Mouse (Mus musculus): ENCODE data around the gene Caprin2.
"Not testable (repeated sequence)": the region's sequence is repeated elsewhere in the genome, so short reads cannot be mapped to it uniquely, and the experiment has no call there.

Caprin2 gene

DNA sequence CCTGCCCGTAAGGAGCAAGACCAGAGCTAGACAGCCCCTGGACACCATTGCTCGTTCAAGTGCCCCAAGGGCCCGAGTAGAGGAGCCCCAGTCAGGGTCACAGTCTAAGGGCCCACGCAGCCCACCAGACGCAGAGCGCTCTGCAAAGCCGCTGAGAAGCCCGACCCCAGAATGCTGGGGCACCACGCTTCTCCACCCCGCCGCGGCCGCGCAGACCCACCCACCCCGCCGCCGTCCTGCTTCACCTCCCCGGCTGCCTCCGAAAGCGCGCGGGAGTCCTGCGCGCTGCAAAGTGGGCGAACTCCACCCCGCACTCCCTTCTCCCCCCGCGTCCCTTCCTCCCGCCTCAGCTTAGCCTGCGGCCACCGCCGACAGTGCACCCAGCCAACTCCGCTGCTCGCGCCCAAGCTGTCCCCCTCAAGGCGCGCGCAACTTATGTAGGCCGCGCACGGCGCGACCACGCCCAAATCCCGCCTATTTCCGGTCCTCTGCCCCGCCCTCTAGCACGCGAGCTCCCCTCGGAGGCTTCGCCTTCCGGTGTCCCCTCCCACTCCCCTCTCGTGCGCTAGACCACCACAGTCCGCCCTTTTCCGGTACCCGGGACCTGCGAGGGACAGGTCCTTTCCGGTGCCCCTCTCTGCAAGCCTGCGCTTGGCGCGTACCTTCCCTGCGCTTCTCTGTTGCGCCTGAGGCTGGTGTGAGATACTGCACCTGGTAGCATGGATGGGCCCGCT, at the start of gene Caprin2:
Caprin2 (minus strand) TSS at position 465 of the 734 bp plus-strand sequence.
- peak; percentile 96 to 97 for DNase-seq

DNA sequence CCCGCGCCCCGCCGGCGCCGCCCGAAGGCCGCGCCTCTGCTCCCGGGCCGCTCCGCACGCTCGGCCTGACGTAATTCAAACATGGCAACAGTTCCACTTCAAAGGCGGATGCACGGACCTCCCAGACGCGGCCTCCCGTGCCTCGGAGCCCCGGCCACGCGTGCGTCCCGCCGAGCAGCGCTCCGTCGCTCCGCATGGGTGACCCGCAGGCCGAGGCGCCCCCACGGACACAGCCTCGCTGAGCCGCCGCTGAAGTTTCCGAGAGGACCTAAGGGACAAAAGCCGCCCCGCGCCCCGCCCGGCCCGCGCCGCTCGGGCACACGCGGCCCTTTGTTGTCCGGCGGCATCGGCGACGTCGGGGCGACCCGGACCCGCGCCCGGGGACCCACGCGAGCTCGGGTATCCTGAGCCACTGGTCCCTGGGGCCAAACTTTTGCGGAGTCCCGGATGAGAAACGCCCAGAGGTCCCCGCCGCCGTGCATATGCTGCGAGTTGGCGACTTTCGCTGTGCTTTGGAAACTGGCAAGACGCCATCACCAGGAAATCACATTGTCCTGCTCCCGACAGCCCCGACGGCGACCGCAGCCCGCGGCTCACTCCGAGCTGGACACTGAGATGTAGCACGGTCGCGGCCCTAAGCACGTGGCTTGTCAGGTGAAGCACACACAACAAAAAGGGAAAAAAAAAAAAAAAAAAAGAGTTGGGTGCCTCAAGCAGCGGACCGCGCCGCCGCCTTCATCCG, 48.9 kb upstream of the Caprin2 start:
- peak; percentile 74 to 77 for DNase-seq

DNA sequence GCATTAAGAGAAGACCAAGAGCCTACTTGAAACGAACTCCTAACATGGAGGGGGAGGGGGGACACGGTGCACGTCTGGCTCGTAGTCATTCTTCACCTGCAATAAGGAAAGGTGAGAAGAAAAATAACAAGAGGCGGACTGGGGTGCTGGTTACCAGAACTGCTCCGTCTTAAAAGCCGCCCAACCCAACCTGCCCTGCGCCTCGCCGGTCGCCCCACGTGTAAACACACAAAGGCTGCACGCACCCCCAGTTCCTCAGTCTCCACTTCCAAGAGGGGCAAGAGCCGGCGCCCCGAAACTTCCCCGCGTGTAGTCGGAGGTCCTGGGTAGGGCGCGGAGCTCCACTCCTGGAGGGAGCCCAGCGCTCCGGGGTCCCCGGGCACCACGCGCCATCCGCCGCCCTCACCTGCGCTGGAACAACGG, 48.3 kb upstream of the Caprin2 start:
- no peak for DNase-seq

DNA sequence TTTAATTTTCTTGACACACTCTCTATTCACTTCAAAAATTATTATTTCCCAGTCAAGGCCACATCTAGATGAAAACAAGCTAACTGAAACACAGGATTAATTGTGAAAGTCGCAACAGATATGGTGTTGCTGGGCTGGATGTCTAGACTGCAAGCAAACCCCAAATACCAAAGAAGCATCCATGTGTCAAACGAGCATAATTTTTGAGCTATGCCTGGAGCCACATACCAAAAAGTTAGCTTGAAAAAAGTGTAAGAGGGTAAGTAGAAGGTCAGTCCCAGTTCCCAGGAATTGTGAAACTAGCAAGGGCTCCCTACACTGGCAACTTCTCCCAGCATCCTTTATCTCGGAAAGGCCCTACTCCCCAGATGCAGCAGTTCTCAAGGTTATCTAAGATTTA, 47.7 kb upstream of the Caprin2 start:
- DNase-seq: no peak

DNA sequence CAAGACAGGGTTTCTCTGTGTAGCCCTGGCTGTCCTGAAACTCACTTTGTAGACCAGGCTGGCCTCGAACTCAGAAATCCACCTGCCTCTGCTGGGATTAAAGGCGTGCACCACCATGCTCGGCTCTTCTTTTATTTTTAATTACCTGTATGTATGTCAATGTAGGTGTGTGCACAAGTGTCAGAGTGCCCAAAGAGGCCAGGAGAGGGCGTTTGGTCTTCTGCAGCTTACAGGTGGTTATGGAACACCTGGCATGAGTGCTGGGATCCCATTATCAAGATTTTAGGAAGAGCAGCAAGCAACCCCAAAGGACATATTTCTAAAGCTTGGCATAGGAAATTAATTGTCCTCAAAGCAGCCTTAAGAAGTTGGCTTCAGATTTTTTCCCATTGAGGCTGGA, 46.4 kb upstream of the Caprin2 start:
- no peak for DNase-seq

DNA sequence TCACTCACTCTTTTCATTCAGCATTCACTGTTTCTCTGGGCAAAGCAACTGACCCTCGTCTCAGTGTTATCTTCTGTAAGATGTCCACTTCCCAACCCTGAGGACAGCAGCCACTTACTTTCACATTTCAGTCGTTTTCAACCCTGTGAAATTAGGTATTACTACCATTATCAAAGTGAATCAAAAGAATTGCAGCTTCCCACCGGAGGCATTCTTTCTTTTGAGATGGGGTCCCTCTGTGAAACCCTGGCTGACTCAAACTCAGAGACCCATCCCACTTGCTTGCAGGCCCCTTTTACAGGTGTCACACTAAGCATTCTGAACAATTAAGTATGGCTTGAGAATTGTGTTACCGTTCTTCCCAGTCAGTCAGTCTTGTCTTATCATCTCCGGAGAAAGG, 45.8 kb upstream of the Caprin2 start:
- DNase-seq: no peak

DNA sequence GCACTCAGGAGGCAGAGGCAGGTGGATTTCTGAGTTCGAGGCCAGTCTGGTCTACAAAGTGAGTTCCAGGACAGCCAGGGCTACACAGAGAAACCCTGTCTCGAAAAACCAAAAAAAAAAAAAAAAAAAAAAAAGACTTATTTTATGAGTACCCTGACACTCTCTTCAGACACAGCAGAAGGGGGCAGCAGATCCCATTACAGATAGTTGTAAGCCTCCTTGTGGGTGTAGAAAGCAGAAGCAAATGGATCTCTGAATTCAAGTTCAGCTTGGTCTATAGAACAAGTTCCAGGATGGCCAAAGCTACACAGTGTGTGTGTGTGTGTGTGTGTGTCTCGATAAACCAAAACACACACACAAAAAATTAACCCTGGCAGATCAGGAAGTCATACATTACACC, 44.3 kb upstream of the Caprin2 start:
- DNase-seq: peak; percentile 51 to 59

DNA sequence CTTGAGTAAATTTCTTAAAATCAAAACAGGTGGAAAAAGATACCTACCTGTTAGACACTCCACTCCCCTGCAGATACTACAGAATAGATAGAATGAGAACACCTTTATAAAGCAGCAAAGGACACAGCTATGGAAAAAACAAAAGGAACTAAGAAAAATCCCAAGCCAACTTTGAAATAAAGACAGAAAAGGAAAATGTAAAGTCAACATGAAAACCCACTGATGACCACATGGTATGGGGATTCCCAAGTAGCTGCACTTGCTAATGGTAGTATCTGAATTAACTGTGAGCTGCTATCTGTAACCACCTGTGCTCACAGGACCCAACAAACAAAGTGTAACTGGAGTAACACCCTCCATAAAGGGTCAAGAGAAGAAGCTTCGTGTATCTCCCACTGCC, 41.7 kb upstream of the Caprin2 start:
- no peak for DNase-seq

DNA sequence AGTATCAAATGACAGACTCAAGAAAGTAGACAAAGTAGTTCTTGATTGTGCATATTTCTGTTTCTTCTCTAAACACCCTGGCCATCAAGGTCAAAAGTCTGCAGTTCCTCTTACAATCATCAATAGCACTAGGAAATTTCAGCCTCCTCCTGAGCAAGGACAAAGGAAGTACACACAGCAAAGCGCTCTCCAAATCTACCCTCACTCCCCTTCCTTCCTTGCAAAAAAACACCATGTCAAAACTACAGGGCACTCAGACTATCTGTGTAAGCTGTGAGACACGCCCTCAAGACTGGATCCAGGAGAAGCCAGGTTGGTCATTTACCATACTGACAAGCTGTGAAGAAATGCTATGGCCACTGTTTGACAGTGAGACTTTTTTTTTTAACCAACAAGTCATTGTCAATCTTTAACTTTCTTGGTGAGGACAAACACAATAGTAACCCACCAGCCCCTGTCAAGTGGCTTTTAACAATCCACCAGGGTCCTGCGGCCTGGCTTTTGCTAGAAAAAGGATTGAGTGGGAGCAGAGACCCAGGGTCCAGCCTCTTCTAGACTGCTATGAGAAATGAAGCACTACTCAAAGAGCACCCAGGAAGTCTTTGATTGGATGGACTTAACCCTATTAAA, 39.0 kb upstream of the Caprin2 start:
- no peak for DNase-seq

DNA sequence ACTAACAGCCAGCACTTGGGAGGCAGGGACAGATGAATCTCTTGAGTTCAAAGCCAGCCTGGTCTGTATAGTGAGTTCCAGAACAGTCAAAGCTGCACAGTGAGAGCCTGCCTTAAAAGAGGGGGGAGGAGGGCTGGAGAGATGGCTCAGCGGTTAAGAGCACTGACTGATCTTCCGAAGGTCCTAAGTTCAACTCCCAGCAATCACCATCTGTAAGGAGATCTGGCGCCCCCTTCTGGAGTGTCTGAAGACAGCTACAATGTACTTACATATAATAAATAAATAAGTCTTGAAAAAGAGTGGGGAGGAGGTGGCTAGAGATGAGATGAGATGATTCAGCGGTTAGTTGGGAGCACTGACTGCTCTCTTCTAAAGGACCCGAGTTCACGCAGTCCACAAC, 35.2 kb upstream of the Caprin2 start:
- DNase-seq: peak; percentile 53 to 55

DNA sequence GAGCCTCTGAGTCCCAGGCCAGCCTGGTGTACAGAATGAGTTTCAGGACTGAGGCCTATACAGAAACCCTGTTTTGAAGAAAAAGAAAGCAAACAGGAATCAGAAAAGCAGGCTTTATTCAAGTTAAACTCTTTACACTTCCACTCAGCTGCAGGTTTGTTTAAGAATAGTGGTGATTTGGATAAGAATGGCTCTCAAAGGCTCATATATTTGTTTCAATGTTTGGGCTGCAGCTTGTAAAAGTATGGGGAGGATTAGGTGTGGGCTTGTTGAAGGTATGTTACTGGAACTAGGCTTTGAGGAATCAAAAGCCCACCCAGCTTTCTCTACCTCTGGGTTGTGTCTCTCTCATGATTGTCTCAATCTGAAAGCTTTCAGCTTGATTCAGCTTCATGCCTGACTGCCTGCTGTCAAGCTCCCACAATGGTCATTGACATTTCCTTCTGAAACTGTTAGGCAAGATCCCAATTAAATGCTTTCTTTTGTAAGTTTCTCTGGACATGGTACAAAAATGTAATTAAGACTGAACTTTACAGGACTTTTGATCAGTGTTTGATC, 22.9 kb upstream of the Caprin2 start:
- DNase-seq: no peak

DNA sequence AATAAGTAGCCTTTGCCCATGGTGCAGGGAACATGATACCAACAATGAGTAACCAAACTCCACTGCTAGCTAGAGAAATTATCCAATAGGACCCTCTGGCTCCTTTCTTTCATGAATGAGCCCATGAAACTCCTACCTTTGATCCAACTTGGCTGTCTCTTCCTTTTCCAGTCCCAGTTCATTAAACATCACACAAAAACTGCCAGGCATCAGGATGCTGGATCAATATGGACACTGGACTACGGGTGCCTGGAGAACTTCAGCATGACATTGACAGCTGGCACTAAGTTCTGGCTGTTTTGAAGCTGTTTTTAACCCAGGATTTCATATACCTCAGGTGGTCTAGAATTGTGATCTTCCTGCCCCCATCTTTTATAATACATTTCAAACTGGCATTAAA, 21.6 kb upstream of the Caprin2 start:
- no peak for DNase-seq

DNA sequence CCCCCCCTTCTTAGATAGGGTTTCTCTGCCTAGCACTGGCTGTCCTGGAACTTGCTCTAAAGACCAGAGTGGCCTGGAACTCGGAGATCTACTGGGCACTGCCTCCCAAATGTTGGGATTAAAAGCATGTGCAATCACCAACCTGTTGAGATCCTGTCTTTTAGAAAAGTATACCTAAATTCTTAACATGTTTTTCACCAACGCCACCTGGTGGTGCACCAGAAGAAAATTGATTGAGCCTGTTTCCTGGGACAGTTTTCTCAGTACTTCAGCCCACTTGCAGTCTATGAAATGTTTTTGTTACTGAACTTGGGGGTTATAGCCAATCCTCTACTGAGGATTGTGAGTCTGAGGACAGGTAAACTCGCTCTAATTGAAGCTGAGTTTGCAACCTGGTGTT, 20.8 kb upstream of the Caprin2 start:
- DNase-seq: peak; percentile 41 to 45

DNA sequence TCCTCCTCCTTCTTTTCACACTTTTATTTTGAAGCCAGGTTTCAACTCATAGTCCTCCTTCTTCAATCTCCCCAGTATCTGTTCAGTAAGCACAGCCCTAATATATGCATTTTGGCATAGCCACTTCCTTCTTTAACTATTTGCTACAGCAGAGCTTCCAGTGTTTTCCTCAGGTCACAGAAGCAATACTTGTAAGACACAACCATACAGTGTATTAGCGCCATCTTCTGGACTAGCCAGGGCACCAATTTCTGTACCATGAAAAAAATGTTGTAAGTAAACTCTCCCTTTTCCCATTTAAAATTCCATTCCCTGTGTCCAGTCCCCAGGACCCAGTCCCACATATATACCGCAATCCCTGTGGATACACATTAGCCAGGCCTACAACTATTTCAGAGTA, 17.9 kb upstream of the Caprin2 start:
- DNase-seq: peak; percentile 59 to 65

DNA sequence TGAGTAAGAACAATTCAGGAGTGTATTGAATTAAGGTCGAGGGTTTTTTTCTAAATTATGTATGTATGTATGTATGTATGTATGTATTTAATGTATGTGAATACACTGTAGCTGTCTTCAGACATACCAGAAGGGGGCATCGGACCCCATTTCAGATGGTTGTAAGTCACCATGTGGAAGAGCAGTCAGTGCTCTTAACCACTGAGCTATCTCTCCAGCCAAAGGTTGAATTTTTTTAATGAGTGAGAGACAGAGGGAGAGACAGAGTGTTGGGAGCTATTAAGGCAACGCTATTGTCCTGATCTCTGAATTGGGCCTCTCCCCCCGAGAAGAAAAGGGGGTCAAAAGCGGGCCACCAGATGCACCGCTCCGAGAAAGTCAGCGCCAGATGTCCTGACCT, 15.9 kb upstream of the Caprin2 start:
- DNase-seq: not testable (repeated sequence)

DNA sequence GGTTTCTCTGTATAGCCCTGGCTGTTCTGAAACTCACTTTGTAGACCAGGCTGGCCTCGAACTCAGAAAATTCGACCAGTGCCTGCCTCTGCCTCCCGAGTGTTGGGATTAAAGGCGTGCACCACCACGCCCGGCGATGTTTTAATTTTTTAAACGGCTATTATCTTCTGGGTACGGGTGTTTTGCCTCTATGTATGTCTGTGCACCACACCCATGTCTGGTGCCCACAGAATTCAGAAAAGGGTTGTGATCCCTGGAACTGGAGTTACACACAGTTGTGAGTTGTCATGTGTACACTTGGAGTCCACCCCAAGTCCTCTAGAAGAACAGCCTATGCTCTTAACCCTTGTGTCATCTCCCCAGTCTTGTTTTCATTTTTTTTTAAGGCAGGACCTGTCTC, 10.9 kb upstream of the Caprin2 start:
- no peak for DNase-seq

DNA sequence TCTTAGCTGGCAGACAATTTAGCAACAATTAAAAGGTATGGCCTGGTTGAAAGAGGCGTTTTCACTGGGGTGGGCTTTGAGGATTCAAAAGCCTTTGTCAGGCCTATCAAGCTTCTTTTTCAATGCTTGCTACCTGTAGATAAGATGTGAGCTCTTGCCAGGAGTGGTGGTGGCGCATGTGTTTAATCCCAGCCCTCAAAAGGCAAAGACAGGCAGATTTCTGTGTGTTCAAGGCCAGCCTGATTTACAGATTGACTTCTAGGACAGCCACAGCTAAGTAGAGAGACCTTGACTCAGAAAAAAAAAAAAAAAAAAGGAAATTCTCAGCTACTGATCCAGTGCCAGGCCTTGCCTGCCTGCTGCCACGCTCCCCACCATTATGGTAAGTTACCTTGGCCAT, 6.7 kb upstream of the Caprin2 start:
- DNase-seq: no peak

DNA sequence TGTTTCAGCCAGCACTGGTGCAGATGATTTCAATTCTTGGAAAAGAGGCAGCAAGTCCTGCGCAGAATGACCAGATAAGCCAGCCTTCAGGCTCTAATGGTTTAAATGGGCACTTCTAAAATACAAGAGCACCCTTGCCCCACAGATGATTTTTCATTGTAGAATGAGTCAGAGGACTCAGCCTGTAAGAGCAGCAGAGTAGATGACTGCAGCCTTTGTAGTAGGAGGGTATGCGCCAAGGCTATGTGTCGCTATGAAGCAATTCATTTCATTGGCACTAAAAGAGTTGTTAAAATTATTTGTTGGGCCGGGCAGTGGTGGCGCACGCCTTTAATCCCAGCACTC, 442 bp upstream of the Caprin2 start:
- no peak for DNase-seq

DNA sequence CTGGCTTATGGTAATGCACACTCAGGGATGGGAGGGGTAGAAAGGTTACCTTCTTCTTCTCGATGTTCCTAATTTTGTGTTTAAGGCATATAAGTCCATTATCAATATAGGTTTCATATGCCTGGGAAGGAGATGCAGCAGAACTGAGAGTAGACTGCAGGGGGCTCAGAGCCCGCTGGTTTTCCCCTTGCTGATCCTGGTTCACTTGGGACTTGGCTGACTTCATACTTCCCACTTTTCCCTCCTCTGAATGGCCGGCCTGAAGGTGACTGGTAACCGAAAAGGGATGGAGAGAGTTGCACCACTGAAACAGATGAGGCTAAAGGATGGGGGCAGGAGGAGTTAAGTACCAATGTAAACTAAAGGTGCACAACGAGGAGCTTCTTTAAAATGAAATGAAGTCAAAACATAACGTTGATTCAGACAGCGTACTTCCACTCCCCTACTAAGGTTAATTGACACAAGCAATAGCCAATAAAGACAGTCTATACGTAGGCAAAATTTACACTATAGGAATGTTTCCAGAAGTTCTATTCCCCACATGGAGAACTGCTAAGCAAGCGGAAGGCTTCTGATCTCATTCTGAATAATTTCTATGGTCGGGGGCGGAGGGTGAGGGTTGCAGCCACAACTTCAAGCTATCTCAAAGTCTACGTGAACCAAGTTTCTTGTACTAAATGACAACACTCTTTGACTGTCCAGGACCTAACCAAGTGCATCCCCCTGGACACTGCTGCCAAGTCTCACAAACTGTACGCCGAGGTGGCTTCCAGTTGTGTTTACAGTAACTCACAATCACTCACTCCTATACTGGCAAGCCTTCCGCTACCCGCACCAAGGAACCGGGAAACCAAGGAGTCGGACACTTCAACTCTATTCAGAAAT, 907 bp downstream of the Caprin2 start:
- DNase-seq: peak; percentile 5 to 13

DNA sequence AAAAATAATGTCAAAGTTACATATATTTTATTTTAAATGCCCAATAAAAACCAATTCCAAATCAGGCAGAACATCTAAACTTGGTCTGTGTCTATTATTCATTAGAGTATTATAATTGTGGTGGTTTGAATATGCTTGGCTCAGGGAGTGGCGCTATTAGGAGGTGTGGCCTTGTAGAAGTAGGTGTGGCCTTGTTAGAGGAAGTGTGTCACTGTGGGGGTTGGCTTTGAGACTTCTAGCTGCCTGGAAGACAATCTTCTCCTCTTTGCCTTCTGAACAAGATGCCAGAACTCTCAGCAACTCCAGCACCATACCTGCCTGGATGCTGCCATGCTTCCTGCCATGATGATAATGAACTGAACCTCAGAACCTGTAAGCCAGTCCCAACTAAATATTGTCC, 22.1 kb downstream of the Caprin2 start:
- no peak for DNase-seq

DNA sequence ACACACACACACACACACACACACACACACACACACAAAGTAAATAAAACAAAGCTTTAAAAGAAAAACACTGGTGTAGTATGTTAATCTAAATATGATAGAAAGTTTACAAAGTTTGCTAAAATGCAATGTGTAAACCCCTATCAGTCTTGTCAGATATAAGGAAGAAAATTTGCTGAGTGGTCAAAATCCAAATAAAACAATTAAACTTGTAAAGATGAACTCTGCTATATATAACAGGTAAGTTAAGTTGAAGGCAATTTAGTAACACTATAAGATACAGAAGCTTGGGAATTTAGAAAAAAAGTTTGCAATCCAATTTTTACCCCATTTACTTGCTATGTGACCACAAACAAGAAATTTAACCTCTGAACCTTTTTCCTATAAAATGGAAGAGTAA, 50.4 kb downstream of the Caprin2 start:
- no peak for DNase-seq

DNA sequence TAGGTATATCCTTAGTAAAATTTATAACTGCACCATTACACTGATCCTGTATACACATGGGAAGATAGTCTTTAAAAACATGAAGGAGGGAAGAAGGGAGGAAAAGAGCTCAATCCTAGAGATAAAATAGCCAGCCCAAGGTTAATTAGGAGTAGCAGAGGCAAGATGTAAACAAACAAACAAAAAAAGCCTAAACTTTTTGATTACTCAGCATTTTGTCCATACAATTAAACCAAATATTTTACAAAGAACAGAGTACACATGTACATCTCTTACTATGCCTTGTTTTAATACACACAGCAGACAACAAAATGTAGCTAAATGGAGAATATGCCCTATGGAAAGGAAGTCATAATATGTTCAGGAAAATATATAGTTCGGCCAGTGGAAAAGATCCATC, 54.3 kb downstream of the Caprin2 start:
- no peak for DNase-seq

DNA sequence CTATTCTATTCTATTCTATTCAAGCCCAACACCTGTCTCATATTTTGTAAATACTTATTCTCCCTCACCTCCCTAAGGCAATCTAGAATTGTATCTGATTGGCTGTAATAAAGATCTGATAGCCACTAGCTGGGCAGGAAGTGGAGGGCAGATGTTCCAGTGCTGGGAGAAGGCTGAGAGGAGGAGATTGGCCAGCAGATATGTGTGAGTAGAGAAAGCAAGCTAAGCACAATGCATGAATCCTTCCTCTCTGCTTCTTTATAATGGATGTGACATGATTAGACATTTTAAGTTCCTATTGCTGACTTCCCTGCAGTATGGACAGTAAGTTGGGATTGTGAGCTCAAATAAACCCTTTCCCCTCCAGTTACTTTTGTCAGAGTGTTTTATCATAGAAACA, 57.6 kb downstream of the Caprin2 start:
- no peak for DNase-seq
